Mouse (Mus musculus): ENCODE results near the gene Rps6kb1.
"Not testable (repeated sequence)": the region's sequence is repeated elsewhere in the genome, so short reads cannot be mapped to it uniquely, and the experiment has no call there.

Rps6kb1 gene

DNA sequence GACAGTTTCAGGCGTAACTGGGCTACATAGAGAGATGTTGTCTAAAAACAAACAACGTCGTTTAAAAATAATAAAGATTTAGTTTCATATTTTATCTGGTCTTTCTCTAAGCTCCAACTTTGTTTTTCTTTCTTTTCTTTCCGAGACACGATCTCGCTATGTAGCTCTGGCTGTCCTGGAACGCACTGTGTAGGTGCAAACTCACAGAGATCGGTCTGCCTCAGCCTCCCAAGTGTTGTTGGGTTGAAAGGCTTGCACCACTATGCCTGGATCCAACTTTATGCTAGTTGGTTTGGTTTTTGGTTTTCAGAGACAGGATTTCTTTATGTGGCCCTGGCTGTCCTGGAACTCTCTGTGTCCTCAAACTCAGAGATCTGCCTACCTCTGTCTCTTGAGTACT is 951 bp upstream of the Rps6kb1 start:
- in situ Hi-C loops (cut with MboI, MseI), result no loop called here

DNA sequence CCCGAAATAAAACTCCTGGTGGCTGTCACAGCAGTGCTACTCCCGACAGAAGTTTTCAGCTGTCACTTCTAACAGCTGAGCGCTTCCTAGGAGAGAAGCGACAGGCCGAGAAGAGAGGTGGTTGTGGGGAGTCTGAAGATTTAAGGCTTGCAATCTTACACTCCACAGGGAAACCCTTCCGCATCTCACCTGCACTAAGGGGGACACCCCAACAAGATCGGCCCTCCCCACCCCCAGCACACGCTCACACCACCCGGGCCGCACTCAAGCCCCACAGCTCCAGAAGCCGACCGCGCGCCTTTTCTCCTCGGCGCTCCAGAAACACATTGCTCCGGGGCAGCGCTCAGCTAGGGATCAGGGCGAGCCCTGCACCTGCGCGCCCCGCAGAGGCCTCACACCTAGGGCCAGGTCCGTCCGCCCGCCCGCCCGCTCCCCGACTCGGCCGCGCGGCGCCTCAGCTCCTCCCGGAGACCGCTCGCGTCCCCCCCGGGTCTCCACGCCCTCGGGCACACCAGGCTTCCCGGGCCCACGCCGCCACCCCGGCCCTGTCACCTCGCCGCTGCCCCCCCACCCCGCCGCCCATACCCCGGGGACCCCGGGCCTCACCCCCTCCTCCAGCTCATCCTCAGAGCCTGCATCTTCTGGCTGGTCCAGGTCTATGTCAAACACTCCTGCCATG is 506 bp downstream of the Rps6kb1 start:
- in situ Hi-C loops (cut with MboI, MseI), result no loop called here

DNA sequence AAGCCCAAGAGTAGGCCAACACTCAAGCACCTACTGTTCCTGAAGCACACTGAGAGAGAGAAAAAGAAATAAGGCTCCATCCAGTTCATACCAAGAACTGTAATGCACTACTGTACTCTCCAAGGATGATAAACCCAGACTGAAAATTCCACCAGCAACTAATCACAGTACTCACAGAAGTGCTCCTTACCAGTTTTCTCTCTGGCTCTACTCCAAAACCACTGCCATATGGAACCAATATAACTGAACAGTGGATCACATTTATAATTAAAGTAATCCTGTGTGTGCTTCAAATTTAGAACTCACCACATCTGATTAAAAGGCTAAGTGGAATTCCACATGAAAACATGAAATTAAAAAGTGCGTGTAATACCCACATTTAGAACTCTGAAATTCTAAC is 1.8 kb downstream of the Rps6kb1 start:
- in situ Hi-C loops (cut with MboI, MseI), result no loop called here

DNA sequence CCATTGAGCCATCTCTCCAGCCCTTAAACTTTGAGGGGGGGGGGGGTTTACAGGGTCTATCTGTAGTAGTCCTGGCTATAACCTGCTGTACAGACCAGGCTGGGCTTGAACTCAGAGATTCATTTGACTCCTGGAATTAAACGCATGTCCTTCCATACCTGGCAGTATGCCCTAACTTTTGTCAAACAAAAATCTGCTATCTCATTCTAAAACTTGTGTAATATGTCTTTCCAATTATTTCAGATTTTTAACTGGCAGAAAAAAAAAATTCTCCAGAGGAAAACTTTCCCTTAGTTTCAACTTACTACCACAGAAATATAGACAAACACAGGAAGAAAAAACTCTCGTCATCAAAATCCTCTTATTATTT is 4.1 kb downstream of the Rps6kb1 start:
- in situ Hi-C loops (cut with MboI, MseI), result no loop called here

DNA sequence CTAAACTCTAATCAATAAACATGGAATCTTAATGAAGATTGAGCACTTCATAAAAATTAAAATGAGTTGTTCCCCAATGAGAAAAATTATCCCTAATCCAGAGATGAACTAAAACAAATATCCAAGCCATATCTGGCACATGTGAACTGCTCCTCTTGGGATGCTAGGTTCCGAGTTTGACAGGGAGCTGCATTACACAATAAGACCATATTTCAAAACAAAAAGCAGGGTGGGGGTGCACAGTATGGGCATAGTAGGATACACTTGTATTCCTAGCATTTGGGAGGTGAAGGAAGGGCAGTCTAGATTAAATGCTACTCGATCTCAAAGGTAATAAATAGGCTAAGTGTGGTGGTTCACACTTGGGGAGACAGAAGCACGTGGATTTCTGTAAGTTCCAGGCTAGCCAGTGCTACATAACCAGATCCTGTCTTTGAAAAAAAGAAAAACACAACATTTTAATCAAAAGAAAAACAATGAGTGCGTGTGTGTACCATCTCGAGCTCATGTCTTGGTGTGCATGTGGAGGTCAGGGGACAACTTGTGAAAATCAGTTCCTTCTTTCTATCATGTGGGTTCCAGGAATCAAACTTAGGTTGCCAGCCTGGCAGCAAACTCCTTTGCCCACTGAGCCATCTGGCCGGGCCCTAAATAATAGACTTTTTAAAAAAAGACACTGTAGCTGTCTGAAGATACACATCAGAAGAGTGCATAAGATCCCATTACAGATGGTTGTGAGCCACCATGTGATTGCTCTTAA is 4.7 kb downstream of the Rps6kb1 start:
- in situ Hi-C loops (cut with MboI, MseI), result no loop called here

DNA sequence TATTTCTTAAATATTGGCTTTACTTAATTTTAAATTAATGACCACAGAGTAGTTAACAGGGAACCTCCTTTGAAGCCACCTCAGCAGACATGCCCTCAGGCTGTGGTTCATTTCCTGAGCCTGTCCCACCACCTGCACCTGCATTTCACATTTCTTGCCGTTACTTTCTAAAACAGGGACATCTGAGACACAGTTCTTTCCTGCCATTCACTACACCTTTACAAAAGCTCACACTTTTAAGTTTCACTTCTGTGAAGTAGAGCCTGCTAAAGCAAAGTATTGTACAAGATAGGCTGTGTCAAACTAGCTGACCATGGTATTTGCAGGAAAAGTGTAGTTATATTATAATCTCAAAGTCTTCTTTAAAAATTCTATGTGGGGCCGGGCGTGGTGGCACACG is 5.8 kb downstream of the Rps6kb1 start:
- in situ Hi-C loops (cut with MboI, MseI), result no loop called here

DNA sequence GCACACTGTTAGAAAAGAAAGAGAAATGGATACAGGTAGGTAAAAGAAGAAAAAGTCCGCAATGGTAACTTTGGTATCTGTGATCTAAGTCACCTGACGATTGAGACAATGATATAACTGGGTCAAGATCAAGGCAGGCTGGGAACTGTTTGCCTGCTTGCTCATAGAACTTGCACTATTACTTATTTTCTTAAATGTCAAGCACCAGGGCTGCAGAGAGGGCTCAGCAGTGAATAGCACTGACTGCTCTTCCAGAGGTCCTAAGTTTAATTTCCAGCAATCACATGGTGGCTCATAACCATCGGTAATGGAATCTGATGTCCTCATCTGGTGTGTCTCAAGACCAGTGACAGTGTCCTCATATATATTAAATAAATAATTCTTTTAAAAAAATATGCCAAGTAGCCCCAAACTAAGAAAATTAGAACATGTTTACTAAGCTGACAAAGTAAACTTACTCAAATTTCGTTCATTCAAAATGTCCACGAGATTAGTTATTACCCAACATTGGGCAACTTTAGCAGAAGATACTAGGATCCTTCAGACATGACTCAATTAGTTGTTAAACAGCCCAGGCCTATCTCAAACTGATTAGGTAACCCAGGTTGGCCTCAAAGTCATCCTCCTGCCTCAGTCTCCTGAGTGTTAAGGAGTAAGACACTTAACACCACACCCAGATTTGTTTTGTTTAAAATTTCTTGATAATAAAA is 10.2 kb downstream of the Rps6kb1 start:
- in situ Hi-C loops (cut with MboI, MseI), result no loop called here

DNA sequence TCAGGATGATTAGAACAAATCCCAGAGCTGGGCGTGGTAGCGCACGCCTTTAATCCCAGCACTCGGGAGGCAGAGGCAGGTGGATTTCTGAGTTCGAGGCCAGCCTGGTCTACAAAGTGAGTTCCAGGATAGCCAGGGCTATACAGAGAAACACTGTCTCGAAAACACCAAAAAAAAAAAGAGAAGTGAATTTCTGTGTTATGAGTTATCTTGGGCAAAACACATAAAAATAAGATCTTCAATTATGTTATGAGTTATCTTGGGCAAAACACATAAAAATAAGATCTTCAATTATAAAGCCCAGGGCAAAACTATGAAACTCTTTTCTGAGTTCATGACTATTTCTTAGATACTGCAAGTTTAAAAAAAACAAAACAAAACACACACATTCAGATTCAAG is 11.3 kb downstream of the Rps6kb1 start:
- in situ Hi-C loops (cut with MboI, MseI), result not testable (repeated sequence)

DNA sequence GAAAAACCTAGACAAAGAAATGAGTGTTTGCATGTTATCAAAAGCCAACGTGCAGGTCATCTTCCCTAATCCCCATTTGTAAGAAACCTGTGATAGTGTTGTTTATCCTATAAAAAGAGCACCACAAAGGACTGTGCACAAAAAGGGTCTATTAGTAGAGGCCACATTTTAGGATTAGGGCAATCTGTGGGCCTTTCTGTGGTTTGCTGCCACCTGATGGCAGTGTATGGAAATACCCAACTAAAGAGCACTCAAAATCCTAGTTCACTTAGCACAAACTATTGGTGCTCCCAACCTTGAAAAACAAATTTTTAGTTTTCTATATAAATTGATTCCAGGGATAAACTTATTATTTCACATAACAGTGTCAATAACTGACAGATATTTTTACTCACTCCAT is 11.8 kb downstream of the Rps6kb1 start:
- in situ Hi-C loops (cut with MboI, MseI), result no loop called here

DNA sequence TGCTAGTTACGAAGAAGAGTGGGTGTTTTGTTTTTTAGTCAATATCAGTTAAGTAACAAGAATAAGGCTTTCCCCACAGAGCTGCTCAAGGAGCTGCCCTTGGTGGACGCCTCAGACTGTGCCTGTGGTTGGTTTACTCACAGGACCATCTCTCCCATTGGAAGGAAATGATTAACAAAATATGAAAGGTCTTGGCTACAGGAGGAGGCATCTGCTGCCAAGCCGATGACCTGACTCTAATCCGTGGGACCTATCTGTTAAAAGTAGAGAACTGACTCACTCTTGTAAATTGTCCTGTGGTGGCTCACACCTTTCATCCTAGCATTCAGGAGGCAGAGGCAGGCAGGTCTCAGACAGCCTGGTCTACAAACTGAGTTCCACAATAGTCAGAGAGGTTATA is 17.1 kb downstream of the Rps6kb1 start:
- in situ Hi-C loops (cut with MboI, MseI), result no loop called here

DNA sequence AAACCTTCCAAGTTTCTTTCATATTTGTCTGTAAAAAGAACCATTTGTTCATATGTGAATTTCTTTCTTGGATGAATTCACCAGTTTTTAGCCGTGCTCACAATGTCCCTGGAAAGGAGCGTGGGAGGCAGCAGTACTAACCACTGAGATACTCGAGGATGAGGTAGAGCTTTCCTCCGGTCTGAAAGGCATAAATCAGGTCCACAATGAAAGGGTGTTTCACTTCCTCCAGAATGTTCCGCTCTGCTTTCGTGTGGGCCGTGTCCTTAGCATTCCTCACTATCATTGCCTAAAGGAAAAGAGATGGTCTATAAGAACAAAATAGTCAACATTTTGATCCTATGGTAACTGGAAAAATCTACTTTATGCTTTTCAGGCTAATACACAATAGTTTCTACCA is 24.9 kb downstream of the Rps6kb1 start:
- in situ Hi-C loops (cut with MboI, MseI), result no loop called here

DNA sequence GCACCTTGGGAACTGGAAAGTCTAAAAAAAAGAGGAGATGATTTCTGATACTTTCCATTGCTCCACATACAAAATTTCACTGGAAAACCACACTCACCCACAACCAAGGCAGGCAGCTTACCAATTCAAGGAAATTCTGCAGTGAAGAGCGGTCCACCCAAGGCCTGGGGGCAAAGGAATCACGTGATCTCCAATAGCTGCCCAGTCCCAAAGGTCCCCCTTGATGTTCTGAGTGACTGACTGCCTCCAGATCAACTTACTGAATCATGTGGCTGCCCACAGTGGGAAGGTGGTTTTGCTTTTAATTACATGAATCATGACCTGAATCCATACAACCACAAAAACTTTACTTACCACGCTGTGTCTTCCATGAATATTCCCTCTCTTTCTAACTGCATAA is 27.4 kb downstream of the Rps6kb1 start:
- in situ Hi-C loops (cut with MboI, MseI), result no loop called here

DNA sequence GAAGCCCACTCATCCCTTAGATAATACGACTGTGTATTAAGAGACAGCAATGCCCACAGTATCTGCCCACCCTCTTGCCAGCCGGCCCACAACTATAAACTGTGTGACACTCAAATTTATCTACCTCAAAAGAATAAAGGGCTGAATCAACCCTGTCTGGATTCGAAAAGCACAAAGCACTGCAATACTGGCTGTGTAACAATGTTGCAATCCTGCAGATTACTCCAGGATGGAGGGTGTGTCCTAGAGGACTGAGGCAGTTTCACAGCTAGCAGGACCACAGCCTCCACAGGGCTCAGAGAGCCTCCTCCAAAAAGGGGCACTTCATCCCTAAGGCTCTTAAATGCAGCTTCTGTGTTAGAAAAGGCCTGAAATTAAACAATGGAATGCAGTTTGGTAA is 28.0 kb downstream of the Rps6kb1 start:
- in situ Hi-C loops (cut with MboI, MseI), result no loop called here

DNA sequence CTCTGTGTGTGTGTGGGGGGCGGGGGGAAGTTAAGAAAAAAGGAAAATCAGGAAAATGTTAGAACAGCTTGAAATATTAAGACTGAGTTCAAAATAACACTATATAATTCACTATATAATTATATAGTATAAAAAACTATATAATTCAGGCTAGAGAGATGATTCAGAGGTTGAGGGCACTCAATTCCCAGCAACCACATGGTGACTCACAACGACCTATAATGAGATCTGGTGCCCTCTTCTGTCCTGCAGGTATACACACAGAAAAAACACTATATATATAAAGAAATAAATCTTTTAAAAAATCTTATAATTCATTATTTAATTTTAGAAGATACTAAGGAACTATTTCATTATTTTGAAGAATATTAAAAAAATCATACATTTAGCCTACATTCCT is 36.6 kb downstream of the Rps6kb1 start:
- in situ Hi-C loops (cut with MboI, MseI), result no loop called here

DNA sequence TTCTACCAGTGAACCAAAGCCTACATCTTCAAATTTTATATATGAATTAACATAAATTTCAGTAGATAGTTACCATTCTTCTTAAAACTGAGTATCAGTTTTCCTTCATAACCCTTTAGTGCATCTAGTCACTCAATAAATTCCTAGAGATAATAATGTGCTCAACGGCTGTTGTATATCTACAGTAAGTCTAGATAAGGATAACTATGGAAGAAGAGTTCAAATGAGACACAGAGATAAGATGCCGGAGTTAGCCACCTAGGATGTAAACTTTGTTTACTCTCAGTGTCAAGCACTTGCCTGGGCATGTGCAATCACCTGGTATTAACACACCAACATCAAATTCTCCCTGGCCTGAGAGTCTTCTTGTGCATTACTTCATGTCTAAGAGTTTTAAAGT is 37.3 kb downstream of the Rps6kb1 start:
- in situ Hi-C loops (cut with MboI, MseI), result no loop called here

DNA sequence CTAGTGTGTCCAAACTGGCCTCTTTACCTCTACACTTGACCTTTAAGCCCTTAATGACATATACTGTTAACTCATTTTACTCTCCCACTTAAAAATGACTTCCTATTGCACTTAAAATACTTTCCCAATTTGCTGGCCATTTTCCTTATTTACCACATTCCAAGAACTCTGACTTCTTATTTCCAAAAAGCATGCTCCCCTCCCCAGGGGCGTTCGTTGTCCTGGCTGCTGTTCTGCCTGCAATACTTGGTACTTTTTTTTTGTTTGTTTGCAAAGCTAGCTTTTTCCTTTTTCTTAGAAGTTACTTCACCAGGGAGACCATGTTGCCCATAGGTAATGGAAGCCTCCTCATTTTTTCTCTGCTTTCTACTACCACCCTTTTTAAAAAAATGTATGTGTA is 41.5 kb downstream of the Rps6kb1 start:
- in situ Hi-C loops (cut with MboI, MseI), result no loop called here

DNA sequence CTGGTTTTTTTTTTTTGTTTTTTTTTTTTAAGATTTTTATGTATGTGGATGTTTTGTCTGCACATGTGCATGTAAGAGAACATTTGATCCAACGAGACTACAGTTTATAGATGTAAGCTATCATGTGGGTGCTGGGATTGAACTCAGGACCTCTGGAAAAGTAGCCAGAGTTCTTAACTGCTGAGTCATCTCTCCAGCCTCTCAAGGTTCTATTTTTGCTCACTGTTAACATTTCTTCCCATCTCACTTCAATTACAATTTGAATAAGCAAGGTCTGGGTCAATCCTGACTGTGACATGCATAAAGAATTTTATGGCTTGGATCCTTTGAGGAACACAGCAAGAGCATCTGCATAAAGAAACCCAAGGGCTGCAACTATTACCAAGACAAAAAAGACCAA is 43.8 kb downstream of the Rps6kb1 start:
- in situ Hi-C loops (cut with MboI, MseI), result no loop called here

DNA sequence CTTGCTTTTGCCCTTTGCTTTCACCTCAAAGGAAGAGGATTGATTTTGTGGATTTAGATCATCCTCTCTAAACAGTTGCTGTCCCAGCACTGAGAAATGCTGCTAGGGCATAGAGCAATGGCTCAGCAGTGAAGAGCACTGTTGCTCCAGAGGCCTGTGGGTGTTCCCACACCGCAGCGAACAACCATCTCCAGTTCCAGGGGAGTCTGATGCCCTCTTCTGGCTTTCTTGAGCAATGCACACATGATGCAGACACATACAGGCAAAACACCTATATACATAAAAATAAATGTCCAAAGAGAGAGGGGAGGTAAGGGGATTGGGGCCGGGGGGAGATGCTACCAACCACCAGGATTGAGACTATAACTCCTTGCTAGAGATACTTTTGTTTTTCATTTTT is 46.7 kb downstream of the Rps6kb1 start:
- in situ Hi-C loops (cut with MboI, MseI), result no loop called here

DNA sequence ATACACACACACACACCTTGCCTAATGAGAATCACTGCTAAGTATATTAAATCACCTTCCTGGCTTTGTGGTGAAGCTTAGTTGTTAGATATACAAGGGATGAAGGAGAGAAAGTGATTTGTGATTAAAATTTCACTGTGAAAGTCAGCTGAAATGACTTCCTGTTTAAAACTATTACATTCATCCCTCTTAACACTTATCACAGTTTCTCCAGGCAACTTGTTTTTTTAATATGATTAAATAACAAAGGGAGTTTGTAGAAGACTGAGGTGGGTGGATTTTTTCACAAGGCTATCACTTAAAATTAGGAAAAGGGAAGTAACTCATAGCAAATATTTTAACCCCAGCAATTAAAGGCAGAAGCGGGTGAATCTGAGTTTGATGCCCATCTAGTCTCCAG is 47.2 kb downstream of the Rps6kb1 start:
- in situ Hi-C loops (cut with MboI, MseI), result no loop called here

DNA sequence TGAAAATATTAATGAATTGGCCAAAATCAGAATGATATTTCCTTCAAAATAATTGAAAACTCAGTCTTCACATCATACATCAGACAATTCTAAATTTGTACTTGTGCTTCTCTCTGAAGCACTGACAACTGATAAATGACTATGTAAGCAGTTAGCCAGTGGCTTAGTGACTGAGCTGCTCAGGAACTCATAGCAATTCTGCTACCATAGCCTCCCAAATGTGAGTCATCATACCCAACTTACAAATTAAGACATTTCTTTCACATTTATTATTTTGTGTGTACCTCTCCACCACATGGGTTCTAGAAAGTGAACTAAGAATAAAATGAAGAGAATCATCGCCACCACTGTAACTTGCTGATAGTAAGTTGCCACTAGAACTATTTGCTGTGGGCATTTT is 53.8 kb downstream of the Rps6kb1 start:
- in situ Hi-C loops (cut with MboI, MseI), result no loop called here

DNA sequence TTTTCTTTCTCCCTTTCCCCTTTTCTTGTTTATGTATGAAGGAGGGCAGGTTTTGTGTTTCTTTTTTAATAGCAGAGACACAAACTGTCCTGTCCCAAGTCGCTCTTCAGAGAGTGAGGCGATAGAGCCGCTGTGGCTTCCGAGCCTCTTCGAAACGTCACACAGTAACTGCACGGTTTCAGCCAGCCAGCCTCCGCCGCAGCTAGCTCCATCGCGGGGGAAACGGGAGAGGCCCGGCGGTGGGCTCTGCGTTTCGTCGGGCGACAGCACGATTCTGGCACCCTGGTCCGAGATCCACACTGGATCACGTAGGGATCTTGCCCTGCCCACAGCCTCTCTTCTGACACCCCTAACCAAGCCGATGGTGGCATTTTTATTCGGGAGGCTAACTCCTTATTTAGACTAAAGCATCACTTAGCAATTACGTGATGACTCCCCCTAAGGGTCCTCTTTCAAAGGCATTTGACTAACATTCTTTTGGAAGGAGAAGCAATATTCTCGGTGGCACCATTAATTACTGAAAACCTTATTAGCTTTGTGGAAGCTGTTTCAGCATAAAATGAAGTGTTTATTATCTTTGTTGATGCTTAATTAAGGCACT is 59.6 kb downstream of the Rps6kb1 start:
- in situ Hi-C loops (cut with MboI, MseI), result no loop called here

DNA sequence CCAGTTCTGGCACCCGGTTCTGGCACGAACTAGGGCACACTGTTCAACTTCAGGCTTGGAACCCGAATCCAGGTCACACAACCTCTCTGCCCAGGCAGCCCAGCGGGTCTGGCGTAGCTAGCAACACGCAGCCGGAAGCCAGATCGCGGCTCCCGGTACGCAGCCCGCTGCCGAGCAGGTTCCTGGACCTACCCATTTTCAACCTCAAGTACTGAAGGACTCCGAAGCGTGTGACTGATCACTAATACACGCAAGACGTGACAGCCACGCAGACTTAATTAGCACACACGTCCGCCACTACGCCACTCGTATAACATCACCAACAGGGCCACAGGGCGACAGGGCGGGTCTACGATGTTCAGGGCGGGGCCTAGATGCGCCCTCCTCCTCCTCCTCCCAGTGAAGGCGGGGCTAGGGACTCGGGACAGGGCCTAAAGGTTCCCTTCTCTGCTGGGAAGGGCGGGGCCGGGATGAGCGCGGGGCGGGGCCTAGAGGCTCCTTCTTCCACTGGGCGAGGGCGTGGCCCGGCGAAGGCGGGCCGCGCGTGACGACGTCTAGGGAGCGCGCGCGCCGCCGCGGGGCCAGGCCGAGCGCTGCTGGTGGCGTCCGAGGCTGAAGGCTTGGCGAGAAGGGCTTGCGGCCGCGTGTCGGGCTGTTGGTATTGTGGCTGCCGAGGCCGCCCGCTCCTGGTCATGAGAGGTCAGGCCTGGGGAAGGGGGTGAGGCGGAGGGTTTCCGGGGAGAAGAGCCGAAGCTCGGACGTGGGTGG is 60.3 kb downstream of the Rps6kb1 start, which contains the start of gene Rnft1:
Rnft1 (plus strand) TSS at position 557 of the 768 bp plus-strand sequence.
- in situ Hi-C loops (cut with MboI, MseI), result no loop called here
